Mouse (Mus musculus) small intestine, adult 2 months (tissue): Measurements from ENCODE around the gene Olfr547.
A peak's percentile ranks its signal among the peaks of the same experiment; 100 is the strongest.

Experiments
- CTCF ChIP-seq: fragments of 200-500 bp; IDR thresholded peaks from 2 replicates; pipeline ENCODE4 v1.5.1; 2012; ENCODE audit warnings: low read depth, mild to moderate bottlenecking, control low read depth, inconsistent platforms, low read length, moderate library complexity, mixed read lengths; ENCODE audit not compliant: insufficient replicate concordance, insufficient read length; ENCODE audit errors: extremely low read depth
- POLR2A ChIP-seq: fragments of 200-500 bp; IDR thresholded peaks from 2 replicates; pipeline ENCODE4 v1.6.1; 2012; ENCODE audit warnings: low read depth, mild to moderate bottlenecking, control low read depth, inconsistent platforms, low read length, moderate library complexity

GRCm38 (mm10) chr7:102564999-102565997 is 30.7 kb downstream of the Olfr547 start, which contains the start of gene Trim21:
- TF ChIP-seq POLR2A (peak; percentile 49; the same call in 1 of the 2 replicates), CTCF (no peak)
